Mouse (Mus musculus) G1E-ER4 (cell line): ENCODE measurements around the gene Zmynd11. TPM values are rescaled to one million over a fixed set of nuclear protein-coding genes. Genes with fewer than 3 reads are reported as not detected.

Experiments used
- GATA1 ChIP-seq: IDR thresholded peaks from one replicate; pipeline ENCODE4 v1.8.0; 2012; ENCODE audit warnings: low read length, inconsistent platforms
- polyA plus RNA-seq: library from polyadenylated mRNA; stranded (reverse); fragments of >175 nt; gene quantifications from 2 replicates; pipeline ENCODE4 v1.2.3, GENCODE M21; 2012

The Zmynd11 gene
- polyA plus RNA-seq, result 28.3 and 33.4 TPM in 2 replicates

GRCm38 (mm10) chr13:9764646-9765536, at the start of gene Zmynd11:
Zmynd11 (minus strand) TSS chr13:9765330.
- TF ChIP-seq GATA1, result no peak

GRCm38 (mm10) chr13:9795889-9796631, 30.9 kb upstream of the Zmynd11 start:
- no peak for TF ChIP-seq GATA1

- TF ChIP-seq GATA1, result no peak
Measured at GRCm38 (mm10) chr13:9786050-9786449, 20.9 kb upstream of the Zmynd11 start.

- TF ChIP-seq GATA1, result no peak
Measured at GRCm38 (mm10) chr13:9783717-9784116, 18.6 kb upstream of the Zmynd11 start.

- TF ChIP-seq GATA1, result no peak
Measured at GRCm38 (mm10) chr13:9775901-9776300, 10.8 kb upstream of the Zmynd11 start.

GRCm38 (mm10) chr13:9774077-9774476, 8.9 kb upstream of the Zmynd11 start:
- no peak for TF ChIP-seq GATA1

- TF ChIP-seq GATA1, result no peak
Measured at GRCm38 (mm10) chr13:9767279-9767678, 2.1 kb upstream of the Zmynd11 start.

- no peak for TF ChIP-seq GATA1
Measured at GRCm38 (mm10) chr13:9766497-9766896, 1.4 kb upstream of the Zmynd11 start.

- no peak for TF ChIP-seq GATA1
Measured at GRCm38 (mm10) chr13:9765537-9765851, 364 bp upstream of the Zmynd11 start.

- no peak for TF ChIP-seq GATA1
Measured at GRCm38 (mm10) chr13:9763828-9764645, 1.1 kb downstream of the Zmynd11 start.

- no peak for TF ChIP-seq GATA1
Measured at GRCm38 (mm10) chr13:9763100-9763827, 1.9 kb downstream of the Zmynd11 start.

- TF ChIP-seq GATA1, result no peak
Measured at GRCm38 (mm10) chr13:9760057-9760456, 5.1 kb downstream of the Zmynd11 start.

- TF ChIP-seq GATA1, result no peak
Measured at GRCm38 (mm10) chr13:9757842-9758491, 7.2 kb downstream of the Zmynd11 start.

GRCm38 (mm10) chr13:9753706-9754105, 11.4 kb downstream of the Zmynd11 start:
- TF ChIP-seq GATA1, result no peak

- TF ChIP-seq GATA1, result no peak
Measured at GRCm38 (mm10) chr13:9750320-9750719, 14.8 kb downstream of the Zmynd11 start.
